Mouse (Mus musculus): ENCODE measurements around the gene Rtf1. TPM values are rescaled to one million over a fixed set of nuclear protein-coding genes. Genes with fewer than 3 reads are reported as not detected.

Rtf1 gene
- 8.2 and 9.0 TPM in 2 replicates for polyA plus RNA-seq (2012; rRNA removed)

GRCm38 (mm10) chr2:119674525-119675214 lies at the start of gene Rtf1:
Gene Rtf1 (plus strand): TSS chr2:119675068.

GRCm38 (mm10) chr2:119662220-119663182 lies 12.4 kb upstream of the Rtf1 start, which contains the start of gene Ndufaf1:
Gene Ndufaf1 (minus strand): TSS chr2:119662827.

GRCm38 (mm10) chr2:119741581-119742411 lies 66.9 kb downstream of the Rtf1 start, which contains the start of gene Itpka:
Gene Itpka (plus strand): TSS chr2:119742337.

GRCm38 (mm10) chr2:119760251-119760650 lies 85.4 kb downstream of the Rtf1 start, which contains the start of gene Ltk:
Gene Ltk (minus strand): TSS chr2:119760431.

Other genes with a start within 250 kb of the Rtf1 start
- 4.4 and 4.8 TPM in 2 replicates for gene Ino80, start 197.4 kb upstream of the Rtf1 start, polyA plus RNA-seq (2012; rRNA removed)
- 0.12 and 0.17 TPM in 2 replicates for gene Exd1, start 127.4 kb upstream of the Rtf1 start, polyA plus RNA-seq (2012; rRNA removed)
- gene Chp1, start 127.4 kb upstream of the Rtf1 start, polyA plus RNA-seq (2012; rRNA removed): 26.8 and 34.6 TPM in 2 replicates
- 46.9 and 53.1 TPM in 2 replicates for gene Nusap1, start 56.8 kb upstream of the Rtf1 start, polyA plus RNA-seq (2012; rRNA removed)
- gene Oip5, start 56.6 kb upstream of the Rtf1 start, polyA plus RNA-seq (2012; rRNA removed): 23.2 and 28.2 TPM in 2 replicates
- 13.3 and 15.0 TPM in 2 replicates for gene Ndufaf1, start 12.2 kb upstream of the Rtf1 start, polyA plus RNA-seq (2012; rRNA removed)
- gene Itpka, start 67.3 kb downstream of the Rtf1 start, polyA plus RNA-seq (2012; rRNA removed): 2.0 and 2.4 TPM in 2 replicates
- gene Ltk, start 85.4 kb downstream of the Rtf1 start, polyA plus RNA-seq (2012; rRNA removed): 0.10 and 0.13 TPM in 2 replicates
- 5.3 and 6.0 TPM in 2 replicates for gene Rpap1, start 112.5 kb downstream of the Rtf1 start, polyA plus RNA-seq (2012; rRNA removed)
- 0.84 and 0.90 TPM in 2 replicates for gene Tyro3, start 122.7 kb downstream of the Rtf1 start, polyA plus RNA-seq (2012; rRNA removed)
- gene Mga, start 222.2 kb downstream of the Rtf1 start, polyA plus RNA-seq (2012; rRNA removed): 4.0 and 5.2 TPM in 2 replicates